In genomic region chrX:13230615-13231179, GRCm38 (mm10) we compare ENCODE assay signal across 8 mouse cellular contexts. TPM values are rescaled to one million over a fixed set of nuclear protein-coding genes. Genes with fewer than 3 reads are reported as not detected.
A peak's percentile ranks its signal among the peaks of the same experiment; 100 is the strongest.
DNase-seq lines count a peak whose midpoint lies in the region; ATAC-seq and TF ChIP-seq lines count a peak whose summit lies in the region.

No protein-coding gene starts in this region.

- H3K9me3 ChIP-seq in G1E (replicated peaks) = no peaks in the 10 kb centered on the region
- H3K9me3 ChIP-seq in forebrain, embryonic 14.5 days (replicated peaks; ENCODE audit: control insufficient read depth, low read length) = no peaks in the 10 kb centered on the region
- no peaks in the 10 kb centered on the region for H3K9me3 ChIP-seq in liver, postnatal 0 days (ENCODE audit: low read length)
- no peaks in the 10 kb centered on the region for H3K9me3 ChIP-seq in neural tube, embryonic 13.5 days

- peak overlapping the region; percentile 49 for H3K9ac ChIP-seq in forebrain, embryonic 14.5 days (ENCODE audit: low read length)
- peak overlapping the region; percentile 46 for H3K9ac ChIP-seq in liver, postnatal 0 days (replicated peaks)
- peak overlapping the region; percentile 62 for H3K9ac ChIP-seq in neural tube, embryonic 13.5 days

- H3K4me2 ChIP-seq in forebrain, embryonic 14.5 days (ENCODE audit: low read length) = peak overlapping the region; percentile 52
- H3K4me2 ChIP-seq in liver, postnatal 0 days (ENCODE audit: low read depth, low read length) = peak overlapping the region; percentile 63
- peak overlapping the region; percentile 57 for H3K4me2 ChIP-seq in neural tube, embryonic 13.5 days

- intact Hi-C loops in heart, postnatal 14 days (cut with DNase I) = no loop called here

- H3K27ac ChIP-seq in forebrain, embryonic 14.5 days (ENCODE audit: low read depth, low read length) = peak overlapping the region; percentile 87
- peak overlapping the region; percentile 69 for H3K27ac ChIP-seq in liver, postnatal 0 days (ENCODE audit: low read depth)
- peak overlapping the region; percentile 91 for H3K27ac ChIP-seq in neural tube, embryonic 13.5 days (replicated peaks)

- H3K4me1 ChIP-seq in G1E (ENCODE audit: insufficient read depth, low read depth, low read length) = peaks cover 12% of the 10 kb centered on the region
- H3K4me1 ChIP-seq in forebrain, embryonic 14.5 days (ENCODE audit: control insufficient read depth, insufficient read depth, low read length) = no peaks in the 10 kb centered on the region
- H3K4me1 ChIP-seq in liver, postnatal 0 days (ENCODE audit: insufficient read depth) = no peaks in the 10 kb centered on the region
- H3K4me1 ChIP-seq in neural tube, embryonic 13.5 days (replicated peaks) = peaks cover 5% of the 10 kb centered on the region; the same call in 1 of the 2 replicates

- H3K4me3 ChIP-seq in G1E (ENCODE audit: low read depth, low read length) = peak overlapping the region; percentile 61
- peak overlapping the region; percentile 30 for H3K4me3 ChIP-seq in forebrain, embryonic 14.5 days (ENCODE audit: low read depth, low read length)
- H3K4me3 ChIP-seq in liver, postnatal 0 days (ENCODE audit: low read depth, low read length) = peak overlapping the region; percentile 45
- peak overlapping the region; percentile 37 for H3K4me3 ChIP-seq in neural tube, embryonic 13.5 days

- DNase-seq in G1E (ENCODE audit: low spot score) = no peak
- DNase-seq in cerebellum, adult 11 months = peak; percentile 75
- DNase-seq in forebrain, embryonic 14.5 days (ENCODE audit: low spot score) = peak; percentile 98
- DNase-seq in heart, postnatal 14 days = peak; percentile 65 to 73
- peak; percentile 85 for DNase-seq in layer of hippocampus, adult 11-12 months (ENCODE audit: low spot score)
- peak; percentile 67 for DNase-seq in liver, postnatal 0 days
- DNase-seq in thymus, adult 18-20 months = peak; percentile 62 to 85

- no peaks in the 10 kb centered on the region for H3K27me3 ChIP-seq in G1E (ENCODE audit: insufficient read depth, low read length)
- H3K27me3 ChIP-seq in forebrain, embryonic 14.5 days (replicated peaks; ENCODE audit: control insufficient read depth, insufficient read depth, low read length) = no peaks in the 10 kb centered on the region
- H3K27me3 ChIP-seq in liver, postnatal 0 days (ENCODE audit: insufficient read depth, low read length) = no peaks in the 10 kb centered on the region
- H3K27me3 ChIP-seq in neural tube, embryonic 13.5 days = peaks cover 14% of the 10 kb centered on the region; the same call in 1 of the 2 replicates

- H3K36me3 ChIP-seq in G1E (replicated peaks) = no peaks in the 10 kb centered on the region
- H3K36me3 ChIP-seq in forebrain, embryonic 14.5 days (ENCODE audit: control insufficient read depth, insufficient read depth, low read length) = no peaks in the 10 kb centered on the region
- no peaks in the 10 kb centered on the region for H3K36me3 ChIP-seq in liver, postnatal 0 days (replicated peaks; ENCODE audit: insufficient read depth, low read length)
- H3K36me3 ChIP-seq in neural tube, embryonic 13.5 days = no peaks in the 10 kb centered on the region

- whole genome bisulfite sequencing in forebrain, embryonic 14.5 days = 14% methylated on average over 17 of the region's 17 CpGs
- 13% methylated on average over 17 of the region's 17 CpGs for WGBS in liver, postnatal 0 days (ENCODE audit: insufficient replicate concordance)
- 11% methylated on average over 17 of the region's 17 CpGs for WGBS in neural tube, embryonic 13.5 days

- no peak for TF ChIP-seq EP300 in liver, postnatal 0 days (IDR thresholded peaks at IDR 0.05; ENCODE audit: low read depth)

- ATAC-seq in G1E (ENCODE audit: extremely low read depth, insufficient number of reproducible peaks, low FRiP score, poor library complexity, severe bottlenecking) = peak; percentile 96
- peak; percentile 99 for ATAC-seq in forebrain, embryonic 14.5 days
- peak; percentile 98 for ATAC-seq in liver, postnatal 0 days
- peak; percentile 98 for ATAC-seq in neural tube, embryonic 13.5 days (ENCODE audit: low read depth)

- TF ChIP-seq CTCF in G1E (IDR thresholded peaks at IDR 0.05; ENCODE audit: low read depth, low read length) = no peak
- TF ChIP-seq CTCF in liver, postnatal 0 days (IDR thresholded peaks at IDR 0.05; ENCODE audit: low read depth) = no peak

RNA-seq across cellular contexts. Expression of gene Ddx3x, which starts 50.1 kb away (rescaled TPM):
- total RNA-seq in G1E (2014; fragmentation: Nextera tagmentation) = 355 and 402 TPM in 2 replicates
- 382 and 436 TPM in 2 replicates for total RNA-seq in G1E (2017)
- polyA plus RNA-seq in G1E (2012) = 15.5 and 23.3 TPM in 2 replicates
- polyA plus RNA-seq in forebrain, embryonic 14.5 days (2014; fragmentation: Nextera tagmentation; extraction: Ambion mirVana) = 132 TPM in 2 replicates
- total RNA-seq in heart, postnatal 14 days (2021) = 100 to 1,000 TPM; 131 to 194 TPM
- 44.2 and 46.1 TPM in 2 replicates for polyA plus RNA-seq in liver, postnatal 0 days (2015; fragmentation: Nextera tagmentation; extraction: Ambion mirVana)
- 107 and 114 TPM in 2 replicates for polyA plus RNA-seq in neural tube, embryonic 13.5 days (2015; fragmentation: Nextera tagmentation; extraction: Ambion mirVana)
